Mouse (Mus musculus): ENCODE data around the gene Wars2. TPM values are rescaled to one million over a fixed set of nuclear protein-coding genes. Genes with fewer than 3 reads are reported as not detected.

Gene Wars2
- polyA plus RNA-seq, 1 experiment, result 2.6 TPM

- Histone ChIP-seq H3K27ac (ENCODE audit: insufficient read depth, low read depth, low read length) (no peak overlapping the region), H3K4me3 (ENCODE audit: low read depth, low read length) (no peak overlapping the region), H3K4me1 (ENCODE audit: control insufficient read depth, insufficient read depth, insufficient read length, low read length) (no peaks in the 10 kb centered on the region; the same call in 1 of the 2 replicates), H3K36me3 (ENCODE audit: control insufficient read depth, insufficient read depth, low read length) (no peaks in the 10 kb centered on the region), H3K27me3 (ENCODE audit: control insufficient read depth, insufficient read depth, low read length) (peaks cover 79% of the 10 kb centered on the region)
- 11% methylated on average over 4 of the region's 4 CpGs for WGBS
- TF ChIP-seq CTCF (IDR thresholded peaks at IDR 0.05; ENCODE audit: extremely low read depth, insufficient read length, insufficient replicate concordance, low read depth, low read length), result no peak
- TF ChIP-seq POLR2A (IDR thresholded peaks at IDR 0.05; ENCODE audit: low read depth, low read length), result no peak
These were observed 106.7 kb downstream of the Wars2 start for GRCm38 (mm10) chr3:99247586-99247985.

- TF ChIP-seq CTCF (IDR thresholded peaks at IDR 0.05; ENCODE audit: extremely low read depth, insufficient read length, insufficient replicate concordance, low read depth, low read length) (no peak), POLR2A (IDR thresholded peaks at IDR 0.05; ENCODE audit: low read depth, low read length) (no peak)
- H3K36me3 ChIP-seq (ENCODE audit: control insufficient read depth, insufficient read depth, low read length), result no peaks in the 10 kb centered on the region
- no peak overlapping the region for H3K4me3 ChIP-seq (ENCODE audit: low read depth, low read length)
- H3K27me3 ChIP-seq (ENCODE audit: control insufficient read depth, insufficient read depth, low read length), result peaks cover 79% of the 10 kb centered on the region
- 6% methylated on average over 28 of the region's 28 CpGs for WGBS
- no peak overlapping the region for H3K27ac ChIP-seq (ENCODE audit: insufficient read depth, low read depth, low read length)
- H3K4me1 ChIP-seq (ENCODE audit: control insufficient read depth, insufficient read depth, insufficient read length, low read length), result no peaks in the 10 kb centered on the region; the same call in 1 of the 2 replicates
These were observed 107.3 kb downstream of the Wars2 start for GRCm38 (mm10) chr3:99247996-99248801.

- WGBS, result 5% methylated on average over 25 of the region's 25 CpGs
- peaks cover 3% of the 10 kb centered on the region for H3K4me1 ChIP-seq (ENCODE audit: control insufficient read depth, insufficient read depth, insufficient read length, low read length)
- H3K4me3 ChIP-seq (ENCODE audit: low read depth, low read length), result no peak overlapping the region
- TF ChIP-seq CTCF (IDR thresholded peaks at IDR 0.05; ENCODE audit: extremely low read depth, insufficient read length, insufficient replicate concordance, low read depth, low read length), result no peak
- TF ChIP-seq POLR2A (IDR thresholded peaks at IDR 0.05; ENCODE audit: low read depth, low read length), result no peak
- peaks cover 81% of the 10 kb centered on the region for H3K27me3 ChIP-seq (ENCODE audit: control insufficient read depth, insufficient read depth, low read length)
- no peak overlapping the region for H3K27ac ChIP-seq (ENCODE audit: insufficient read depth, low read depth, low read length)
- H3K36me3 ChIP-seq (ENCODE audit: control insufficient read depth, insufficient read depth, low read length), result no peaks in the 10 kb centered on the region
These were observed 108.1 kb downstream of the Wars2 start for GRCm38 (mm10) chr3:99248831-99249550.

GRCm38 (mm10) chr3:99249551-99249870 lies 108.6 kb downstream of the Wars2 start:
- TF ChIP-seq CTCF (IDR thresholded peaks at IDR 0.05; ENCODE audit: extremely low read depth, insufficient read length, insufficient replicate concordance, low read depth, low read length) (no peak), POLR2A (IDR thresholded peaks at IDR 0.05; ENCODE audit: low read depth, low read length) (no peak)
- Histone ChIP-seq H3K36me3 (ENCODE audit: control insufficient read depth, insufficient read depth, low read length) (no peaks in the 10 kb centered on the region), H3K27me3 (ENCODE audit: control insufficient read depth, insufficient read depth, low read length) (peaks cover 81% of the 10 kb centered on the region), H3K4me3 (ENCODE audit: low read depth, low read length) (no peak overlapping the region), H3K4me1 (ENCODE audit: control insufficient read depth, insufficient read depth, insufficient read length, low read length) (peaks cover 3% of the 10 kb centered on the region), H3K27ac (ENCODE audit: insufficient read depth, low read depth, low read length) (no peak overlapping the region)
- WGBS, result 11% methylated on average over 11 of the region's 11 CpGs

GRCm38 (mm10) chr3:99249906-99250305 lies 109.0 kb downstream of the Wars2 start:
- H3K27me3 ChIP-seq (ENCODE audit: control insufficient read depth, insufficient read depth, low read length), result peaks cover 83% of the 10 kb centered on the region
- no peak overlapping the region for H3K27ac ChIP-seq (ENCODE audit: insufficient read depth, low read depth, low read length)
- no peak overlapping the region for H3K4me3 ChIP-seq (ENCODE audit: low read depth, low read length)
- 1% methylated on average over 6 of the region's 6 CpGs for WGBS
- no peaks in the 10 kb centered on the region for H3K36me3 ChIP-seq (ENCODE audit: control insufficient read depth, insufficient read depth, low read length)
- peaks cover 3% of the 10 kb centered on the region for H3K4me1 ChIP-seq (ENCODE audit: control insufficient read depth, insufficient read depth, insufficient read length, low read length)
- TF ChIP-seq POLR2A (IDR thresholded peaks at IDR 0.05; ENCODE audit: low read depth, low read length) (no peak), CTCF (IDR thresholded peaks at IDR 0.05; ENCODE audit: extremely low read depth, insufficient read length, insufficient replicate concordance, low read depth, low read length) (no peak)

- H3K36me3 ChIP-seq (ENCODE audit: control insufficient read depth, insufficient read depth, low read length), result no peaks in the 10 kb centered on the region
- peaks cover 3% of the 10 kb centered on the region for H3K4me1 ChIP-seq (ENCODE audit: control insufficient read depth, insufficient read depth, insufficient read length, low read length)
- H3K4me3 ChIP-seq (ENCODE audit: low read depth, low read length), result no peak overlapping the region
- WGBS, result 17% methylated on average over 6 of the region's 6 CpGs
- TF ChIP-seq POLR2A (IDR thresholded peaks at IDR 0.05; ENCODE audit: low read depth, low read length), result no peak
- TF ChIP-seq CTCF (IDR thresholded peaks at IDR 0.05; ENCODE audit: extremely low read depth, insufficient read length, insufficient replicate concordance, low read depth, low read length), result no peak
- H3K27ac ChIP-seq (ENCODE audit: insufficient read depth, low read depth, low read length), result no peak overlapping the region
- peaks cover 92% of the 10 kb centered on the region for H3K27me3 ChIP-seq (ENCODE audit: control insufficient read depth, insufficient read depth, low read length)
These were observed 110.7 kb downstream of the Wars2 start for GRCm38 (mm10) chr3:99251271-99252165.
